In genomic region chr5:137046324-137046718, GRCm38 (mm10) we compare ENCODE assay signal across 9 mouse cellular contexts. TPM values are rescaled to one million over a fixed set of nuclear protein-coding genes. Genes with fewer than 3 reads are reported as not detected.
DNase-seq lines count a peak whose midpoint lies in the region; ATAC-seq lines count a peak whose summit lies in the region.
"Had no signal": no experiment of that assay in that cellular context is flagged by ENCODE, and none has a peak within 500 bp of the region (broad histone marks: within the 10 kb centered on the region; RNA-seq: fewer than 3 reads in every experiment).

No protein-coding gene starts in this region.

- 29% methylated on average over 5 of the region's 5 CpGs for WGBS in heart, embryonic 14.5 days
- 30% methylated on average over 5 of the region's 5 CpGs for WGBS in hindbrain, embryonic 12.5 days
- WGBS in midbrain, embryonic 13.5 days = 22% methylated on average over 5 of the region's 5 CpGs

- no peak overlapping the region for H3K9ac ChIP-seq in heart, embryonic 14.5 days (ENCODE audit: low read length)
- H3K9ac ChIP-seq in hindbrain, embryonic 12.5 days = no peak overlapping the region
- no peak overlapping the region for H3K9ac ChIP-seq in midbrain, embryonic 13.5 days (replicated peaks)

- DNase-seq in heart, postnatal 14 days = no peak
- DNase-seq in embryo, embryonic 11 days = no peak
- DNase-seq in cerebellum, adult 18-20 months = no peak
- DNase-seq in kidney, postnatal 10 days = no peak

- no peaks in the 10 kb centered on the region for H3K27me3 ChIP-seq in heart, embryonic 14.5 days (ENCODE audit: control insufficient read depth, insufficient read depth, low read length)
- H3K27me3 ChIP-seq in hindbrain, embryonic 12.5 days = no peaks in the 10 kb centered on the region
- no peaks in the 10 kb centered on the region for H3K27me3 ChIP-seq in midbrain, embryonic 13.5 days

- H3K36me3 ChIP-seq in heart, embryonic 14.5 days (ENCODE audit: control insufficient read depth, insufficient read depth, low read length) = peaks cover 17% of the 10 kb centered on the region
- H3K36me3 ChIP-seq in hindbrain, embryonic 12.5 days = peaks cover 19% of the 10 kb centered on the region
- peaks cover 18% of the 10 kb centered on the region for H3K36me3 ChIP-seq in midbrain, embryonic 13.5 days

- no peak overlapping the region for H3K27ac ChIP-seq in heart, embryonic 14.5 days (replicated peaks in 1 of 2; ENCODE audit: control insufficient read depth in 1 of 2, insufficient read depth in 1 of 2, low read depth in 2 of 2, low read length in 2 of 2)
- H3K27ac ChIP-seq in hindbrain, embryonic 12.5 days = peak overlapping the region; percentile 25; the same call in 1 of the 2 replicates
- H3K27ac ChIP-seq in midbrain, embryonic 13.5 days = peak overlapping the region; percentile 87

- ATAC-seq in heart, embryonic 14.5 days (ENCODE audit: insufficient number of reproducible peaks, insufficient read depth, low FRiP score, low read depth) = no peak
- ATAC-seq in activated CD4-positive, CD25-positive, alpha-beta regulatory T cell, adult 4 months = peak; percentile 22
- peak; percentile 23; the same call in 1 of the 2 replicates for ATAC-seq in hindbrain, embryonic 12.5 days (ENCODE audit: low FRiP score)
- no peak; the same call in none of the 2 replicates for ATAC-seq in midbrain, embryonic 13.5 days

- peak overlapping the region; percentile 90 for H3K4me2 ChIP-seq in heart, embryonic 14.5 days (ENCODE audit: low read length)
- H3K4me2 ChIP-seq in hindbrain, embryonic 12.5 days (replicated peaks) = peak overlapping the region; percentile 91
- H3K4me2 ChIP-seq in midbrain, embryonic 13.5 days (replicated peaks) = peak overlapping the region; percentile 90

- peak overlapping the region; percentile 34 to 72 for H3K4me3 ChIP-seq in heart, embryonic 14.5 days (ENCODE audit: control insufficient read depth in 1 of 2, insufficient read depth in 1 of 2, low read depth in 1 of 2, low read length in 2 of 2)
- H3K4me3 ChIP-seq in hindbrain, embryonic 12.5 days = peak overlapping the region; percentile 58
- H3K4me3 ChIP-seq in midbrain, embryonic 13.5 days (replicated peaks) = peak overlapping the region; percentile 79

- intact Hi-C loops in heart, postnatal 14 days (cut with DNase I) = no loop called here

- H3K9me3 ChIP-seq in heart, embryonic 14.5 days (ENCODE audit: control insufficient read depth, low read length) = no peaks in the 10 kb centered on the region
- H3K9me3 ChIP-seq in hindbrain, embryonic 12.5 days (replicated peaks) = 0 out of 2 replicates have a peak, but pooled peaks cover 3% of the 10 kb centered on the region
- H3K9me3 ChIP-seq in midbrain, embryonic 13.5 days = no peaks in the 10 kb centered on the region

- peaks cover 5 to 6% of the 10 kb centered on the region in 2 experiments; a peak in 3 of 4 replicates for H3K4me1 ChIP-seq in heart, embryonic 14.5 days (ENCODE audit: control insufficient read depth in 2 of 2, insufficient read depth in 2 of 2, low read length in 2 of 2)
- peaks cover 15% of the 10 kb centered on the region for H3K4me1 ChIP-seq in hindbrain, embryonic 12.5 days
- peaks cover 19% of the 10 kb centered on the region for H3K4me1 ChIP-seq in midbrain, embryonic 13.5 days (replicated peaks)

RNA-seq across cellular contexts. Expression of gene Ap1s1, which starts 0.4 kb away (rescaled TPM):
- polyA plus RNA-seq in heart, embryonic 14.5 days (2014; fragmentation: Nextera tagmentation; extraction: Ambion mirVana) = 117 and 120 TPM in 2 replicates
- 10 to 100 TPM; 41.9 to 50.2 TPM for total RNA-seq in heart, postnatal 14 days (2021)
- 10 to 100 TPM; 71.3 to 90.7 TPM for polyA plus RNA-seq in activated CD4-positive, CD25-positive, alpha-beta regulatory T cell, adult 4 months (2017; shearing (Covaris generic))
- polyA plus RNA-seq in hindbrain, embryonic 12.5 days (2016; fragmentation: Nextera tagmentation; extraction: Ambion mirVana) = 183 and 186 TPM in 2 replicates
- 257 and 272 TPM in 2 replicates for polyA plus RNA-seq in midbrain, embryonic 13.5 days (2015; fragmentation: Nextera tagmentation; extraction: Ambion mirVana)

RNA-seq across cellular contexts. Expression of gene Vgf, which starts 20.1 kb away (rescaled TPM):
- 0.09 TPM in 1 of 2 replicates, not detected in the other for polyA plus RNA-seq in heart, embryonic 14.5 days (2014; fragmentation: Nextera tagmentation; extraction: Ambion mirVana)
- not detected for total RNA-seq in heart, postnatal 14 days (2021)
- polyA plus RNA-seq in activated CD4-positive, CD25-positive, alpha-beta regulatory T cell, adult 4 months (2017; shearing (Covaris generic)) = not detected
- 1.4 and 2.1 TPM in 2 replicates for polyA plus RNA-seq in hindbrain, embryonic 12.5 days (2016; fragmentation: Nextera tagmentation; extraction: Ambion mirVana)
- polyA plus RNA-seq in midbrain, embryonic 13.5 days (2015; fragmentation: Nextera tagmentation; extraction: Ambion mirVana) = 2.4 TPM in 2 replicates
- polyA plus RNA-seq: macrophage had no signal

RNA-seq across cellular contexts. Expression of gene Serpine1, which starts 25.7 kb away (rescaled TPM):
- polyA plus RNA-seq in heart, embryonic 14.5 days (2014; fragmentation: Nextera tagmentation; extraction: Ambion mirVana) = 0.93 and 1.0 TPM in 2 replicates
- 10 to 100 TPM; 12.5 TPM for total RNA-seq in heart, postnatal 14 days (2021)
- not detected for polyA plus RNA-seq in activated CD4-positive, CD25-positive, alpha-beta regulatory T cell, adult 4 months (2017; shearing (Covaris generic))
- 0.10 TPM in 1 of 2 replicates, not detected in the other for polyA plus RNA-seq in hindbrain, embryonic 12.5 days (2016; fragmentation: Nextera tagmentation; extraction: Ambion mirVana)
- 0.17 TPM in 1 of 2 replicates, not detected in the other for polyA plus RNA-seq in midbrain, embryonic 13.5 days (2015; fragmentation: Nextera tagmentation; extraction: Ambion mirVana)

RNA-seq across cellular contexts. Expression of gene Znhit1, which starts 58.5 kb away (rescaled TPM):
- 77.0 and 83.5 TPM in 2 replicates for polyA plus RNA-seq in heart, embryonic 14.5 days (2014; fragmentation: Nextera tagmentation; extraction: Ambion mirVana)
- 10 to 100 TPM; 50.4 to 54.9 TPM for total RNA-seq in heart, postnatal 14 days (2021)
- polyA plus RNA-seq in activated CD4-positive, CD25-positive, alpha-beta regulatory T cell, adult 4 months (2017; shearing (Covaris generic)) = 10 to 100 TPM; 56.5 to 66.5 TPM
- 101 and 103 TPM in 2 replicates for polyA plus RNA-seq in hindbrain, embryonic 12.5 days (2016; fragmentation: Nextera tagmentation; extraction: Ambion mirVana)
- polyA plus RNA-seq in midbrain, embryonic 13.5 days (2015; fragmentation: Nextera tagmentation; extraction: Ambion mirVana) = 110 TPM in 2 replicates

RNA-seq across cellular contexts. Expression of gene Plod3, which starts 59.5 kb away (rescaled TPM):
- polyA plus RNA-seq in heart, embryonic 14.5 days (2014; fragmentation: Nextera tagmentation; extraction: Ambion mirVana) = 36.7 and 38.3 TPM in 2 replicates
- 10 to 100 TPM; 40.3 to 42.2 TPM for total RNA-seq in heart, postnatal 14 days (2021)
- 1 to 10 TPM; 2.6 to 6.0 TPM for polyA plus RNA-seq in activated CD4-positive, CD25-positive, alpha-beta regulatory T cell, adult 4 months (2017; shearing (Covaris generic))
- polyA plus RNA-seq in hindbrain, embryonic 12.5 days (2016; fragmentation: Nextera tagmentation; extraction: Ambion mirVana) = 43.3 and 44.7 TPM in 2 replicates
- 34.8 and 35.1 TPM in 2 replicates for polyA plus RNA-seq in midbrain, embryonic 13.5 days (2015; fragmentation: Nextera tagmentation; extraction: Ambion mirVana)

Comparison
In these comparisons a context has a peak if more than half of its experiments do, and no peak if none do; other contexts are left out.
1. ATAC-seq: peak in activated CD4-positive, CD25-positive, alpha-beta regulatory T cell, adult 4 months (single experiment) and hindbrain, embryonic 12.5 days (single experiment); none in heart, embryonic 14.5 days (single experiment) and midbrain, embryonic 13.5 days (single experiment).
2. H3K27ac ChIP-seq: peak in hindbrain, embryonic 12.5 days (single experiment) and midbrain, embryonic 13.5 days (single experiment); none in heart, embryonic 14.5 days (0 of 2).
3. Peak in every context shown above with its lines, with median percentiles within 50 percentile points of each other: H3K4me2 ChIP-seq and H3K4me3 ChIP-seq.